Mouse (Mus musculus): Measurements from ENCODE around the gene Proser2. TPM values are rescaled to one million over a fixed set of nuclear protein-coding genes. Genes with fewer than 3 reads are reported as not detected.

Gene Proser2
- polyA plus RNA-seq, 1 experiment from 2014 or later, result 11.2 TPM

- ATAC-seq (replicated peaks; ENCODE audit: insufficient number of reproducible peaks, low FRiP score, low TSS enrichment), result no peak
- no peak overlapping the region for H3K9ac ChIP-seq (ENCODE audit: low read depth, low read length)
- H3K4me1 ChIP-seq (ENCODE audit: control insufficient read depth, insufficient read depth, low read length), result no peaks in the 10 kb centered on the region
- no peaks in the 10 kb centered on the region for H3K9me3 ChIP-seq (replicated peaks; ENCODE audit: control insufficient read depth, low read length)
- H3K4me3 ChIP-seq (ENCODE audit: low read depth, low read length), result no peak overlapping the region
- peaks cover 22% of the 10 kb centered on the region for H3K36me3 ChIP-seq (ENCODE audit: control insufficient read depth, insufficient read depth, low read length)
- H3K27me3 ChIP-seq (ENCODE audit: control insufficient read depth, insufficient read depth, low read length), result no peaks in the 10 kb centered on the region
- 89% methylated on average over 11 of the region's 11 CpGs for WGBS (ENCODE audit: insufficient replicate concordance)
- no peak overlapping the region for H3K4me2 ChIP-seq
- no peak overlapping the region for H3K27ac ChIP-seq (ENCODE audit: low read depth, low read length)
Measured at GRCm38 (mm10) chr2:6055466-6055865, 74.5 kb downstream of the Proser2 start.

- Histone ChIP-seq H3K4me3 (ENCODE audit: low read depth, low read length) (no peak overlapping the region), H3K36me3 (ENCODE audit: control insufficient read depth, insufficient read depth, low read length) (peaks cover 26% of the 10 kb centered on the region), H3K27ac (ENCODE audit: low read depth, low read length) (no peak overlapping the region), H3K27me3 (ENCODE audit: control insufficient read depth, insufficient read depth, low read length) (no peaks in the 10 kb centered on the region), H3K9me3 (replicated peaks; ENCODE audit: control insufficient read depth, low read length) (no peaks in the 10 kb centered on the region), H3K9ac (ENCODE audit: low read depth, low read length) (no peak overlapping the region), H3K4me1 (ENCODE audit: control insufficient read depth, insufficient read depth, low read length) (peaks cover 14% of the 10 kb centered on the region), H3K4me2 (no peak overlapping the region)
- WGBS (ENCODE audit: insufficient replicate concordance), result 80% methylated on average over 3 of the region's 3 CpGs
- ATAC-seq (replicated peaks; ENCODE audit: insufficient number of reproducible peaks, low FRiP score, low TSS enrichment), result no peak
Measured at GRCm38 (mm10) chr2:6049018-6049417, 81.0 kb downstream of the Proser2 start.

- Histone ChIP-seq H3K9ac (ENCODE audit: low read depth, low read length) (no peak overlapping the region), H3K9me3 (replicated peaks; ENCODE audit: control insufficient read depth, low read length) (no peaks in the 10 kb centered on the region), H3K4me3 (ENCODE audit: low read depth, low read length) (no peak overlapping the region), H3K36me3 (ENCODE audit: control insufficient read depth, insufficient read depth, low read length) (peaks cover 26% of the 10 kb centered on the region), H3K4me2 (no peak overlapping the region), H3K27me3 (ENCODE audit: control insufficient read depth, insufficient read depth, low read length) (no peaks in the 10 kb centered on the region), H3K4me1 (ENCODE audit: control insufficient read depth, insufficient read depth, low read length) (peaks cover 14% of the 10 kb centered on the region), H3K27ac (ENCODE audit: low read depth, low read length) (peak overlapping the region; percentile 68; the same call in 1 of the 2 replicates)
- ATAC-seq (replicated peaks; ENCODE audit: insufficient number of reproducible peaks, low FRiP score, low TSS enrichment), result no peak
- 27% methylated on average over 4 of the region's 4 CpGs for WGBS (ENCODE audit: insufficient replicate concordance)
Measured at GRCm38 (mm10) chr2:6048570-6048969, 81.4 kb downstream of the Proser2 start.

Other genes with a start within 250 kb of the Proser2 start
- 55.1 and 60.3 TPM in 2 replicates for gene Sec61a2, start 234.8 kb downstream of the Proser2 start, polyA plus RNA-seq (2014; fragmentation: Nextera tagmentation; extraction: Ambion mirVana)
- gene Dhtkd1, start 187.4 kb downstream of the Proser2 start, polyA plus RNA-seq (2014; fragmentation: Nextera tagmentation; extraction: Ambion mirVana), result 1.6 and 1.9 TPM in 2 replicates
- 8.8 and 9.2 TPM in 2 replicates for gene Upf2, start 178.7 kb downstream of the Proser2 start, polyA plus RNA-seq (2014; fragmentation: Nextera tagmentation; extraction: Ambion mirVana)
- 6.7 and 8.8 TPM in 2 replicates for gene Echdc3, start 82.8 kb upstream of the Proser2 start, polyA plus RNA-seq (2014; fragmentation: Nextera tagmentation; extraction: Ambion mirVana)
- 7.5 and 8.1 TPM in 2 replicates for gene Usp6nl, start 192.5 kb upstream of the Proser2 start, polyA plus RNA-seq (2014; fragmentation: Nextera tagmentation; extraction: Ambion mirVana)